Mouse (Mus musculus): ENCODE measurements around the gene Plekhg2. TPM values are rescaled to one million over a fixed set of nuclear protein-coding genes. Genes with fewer than 3 reads are reported as not detected.

Plekhg2 gene
- 42.8 and 47.8 TPM in 2 replicates for polyA plus RNA-seq (2015; fragmentation: Nextera tagmentation; extraction: Ambion mirVana)

DNA sequence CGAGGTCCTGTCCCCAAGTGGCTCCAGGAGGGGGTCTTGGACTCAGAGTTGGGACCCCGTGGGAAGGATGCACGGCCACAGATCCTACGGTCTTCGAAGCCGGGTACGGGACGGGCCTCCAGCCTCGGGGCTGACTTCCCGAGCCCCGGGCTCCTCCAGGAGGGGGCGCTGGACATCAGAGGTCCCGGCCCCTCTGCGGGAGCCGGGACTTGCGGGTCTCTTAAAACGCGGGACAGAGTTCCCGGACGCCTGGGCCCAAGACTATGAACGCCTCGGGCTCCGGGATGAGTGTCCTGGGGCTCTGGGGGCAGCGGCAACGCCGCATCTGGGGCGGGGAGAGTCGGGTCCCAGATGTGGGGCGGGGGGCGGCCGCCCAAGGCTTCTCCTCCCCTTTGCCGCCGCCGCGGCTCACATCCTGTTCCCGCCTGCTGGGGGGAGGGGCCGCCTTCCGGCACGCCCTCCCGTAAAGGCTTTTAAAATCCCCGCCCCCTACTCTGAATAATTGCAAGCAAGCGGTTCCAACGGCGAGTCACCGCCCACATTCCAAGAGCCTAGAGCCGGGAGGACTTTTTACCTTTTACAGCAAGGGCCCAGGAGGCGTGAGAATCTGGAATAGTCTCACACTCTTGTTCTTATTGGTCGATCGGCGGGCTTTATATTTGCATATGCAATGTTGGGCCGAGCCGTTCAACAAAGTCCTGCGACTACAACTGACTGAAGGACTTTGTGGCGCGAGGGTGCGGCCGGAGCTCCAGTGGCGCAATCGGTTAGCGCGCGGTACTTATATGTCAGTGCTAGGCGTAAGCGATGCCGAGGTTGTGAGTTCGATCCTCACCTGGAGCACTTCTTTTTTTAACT lies at the start of gene Plekhg2:
Gene Plekhg2 (minus strand): TSS at position 349 of the 858 bp plus-strand sequence.
- H3K4me3 ChIP-seq, result peak within 1 kb of the TSS; percentile 80
- no peaks in the 10 kb centered on the region for H3K27me3 ChIP-seq
- H3K4me2 ChIP-seq (replicated peaks), result peak within 1 kb of the TSS; percentile 79
- H3K9ac ChIP-seq (replicated peaks), result peak within 1 kb of the TSS; percentile 74
- ATAC-seq (replicated peaks), result peak; percentile 85
- H3K4me1 ChIP-seq, result peaks cover 53% of the 10 kb centered on the region
- peak within 1 kb of the TSS; percentile 90 for H3K27ac ChIP-seq (replicated peaks)
- under 1% methylated on average over 62 of the region's 66 CpGs for WGBS
- no peaks in the 10 kb centered on the region for H3K9me3 ChIP-seq
- H3K36me3 ChIP-seq, result peaks cover 18% of the 10 kb centered on the region; the same call in 1 of the 2 replicates

DNA sequence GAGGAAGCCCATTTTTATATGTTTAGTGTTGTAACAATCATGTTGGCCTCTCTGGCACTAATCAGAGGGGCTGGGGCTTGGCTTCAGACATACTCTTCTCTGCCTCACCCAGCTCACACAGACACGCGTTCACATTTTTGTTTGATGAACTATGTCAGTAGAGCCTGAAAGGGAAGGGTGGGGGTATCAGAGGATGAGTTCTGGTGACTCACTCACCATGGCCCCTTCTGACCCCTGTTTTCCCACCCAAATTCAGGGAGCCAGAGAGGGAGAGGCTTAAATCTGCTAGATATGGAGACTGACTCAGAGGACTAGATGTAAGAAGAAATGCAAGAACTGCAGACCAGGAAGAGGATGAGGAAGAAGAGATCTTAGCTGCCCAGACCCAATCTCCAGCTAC lies 47.0 kb upstream of the Plekhg2 start:
- Histone ChIP-seq H3K4me2 (replicated peaks) (no peak overlapping the region), H3K27ac (replicated peaks) (no peak overlapping the region), H3K9me3 (no peaks in the 10 kb centered on the region), H3K36me3 (peaks cover 81% of the 10 kb centered on the region), H3K9ac (replicated peaks) (no peak overlapping the region), H3K4me3 (no peak overlapping the region), H3K27me3 (no peaks in the 10 kb centered on the region), H3K4me1 (no peaks in the 10 kb centered on the region)
- 93% methylated on average over 2 of the region's 2 CpGs for WGBS
- no peak for ATAC-seq (replicated peaks)

- Histone ChIP-seq H3K36me3 (peaks cover 88% of the 10 kb centered on the region), H3K4me3 (no peak overlapping the region), H3K4me2 (replicated peaks) (no peak overlapping the region), H3K9me3 (no peaks in the 10 kb centered on the region), H3K27me3 (no peaks in the 10 kb centered on the region), H3K27ac (replicated peaks) (no peak overlapping the region), H3K4me1 (no peaks in the 10 kb centered on the region), H3K9ac (replicated peaks) (no peak overlapping the region)
- ATAC-seq (replicated peaks), result no peak
- 66% methylated on average over 8 of the region's 8 CpGs for WGBS
Measured at GRCm38 (mm10) chr7:28418096-28418670, 45.8 kb upstream of the Plekhg2 start.

- no peak for ATAC-seq (replicated peaks)
- Histone ChIP-seq H3K4me1 (no peaks in the 10 kb centered on the region), H3K9ac (replicated peaks) (no peak overlapping the region)
Measured at GRCm38 (mm10) chr7:28417368-28417767, 45.0 kb upstream of the Plekhg2 start.

GRCm38 (mm10) chr7:28412826-28413225 lies 40.4 kb upstream of the Plekhg2 start:
- H3K4me3 ChIP-seq, result no peak overlapping the region
- no peaks in the 10 kb centered on the region for H3K27me3 ChIP-seq
- no peak for ATAC-seq (replicated peaks)
- 84% methylated on average over 4 of the region's 4 CpGs for WGBS
- no peaks in the 10 kb centered on the region for H3K4me1 ChIP-seq
- H3K9me3 ChIP-seq, result no peaks in the 10 kb centered on the region
- peaks cover 80% of the 10 kb centered on the region for H3K36me3 ChIP-seq
- no peak overlapping the region for H3K27ac ChIP-seq (replicated peaks)
- H3K4me2 ChIP-seq (replicated peaks), result no peak overlapping the region
- H3K9ac ChIP-seq (replicated peaks), result no peak overlapping the region

More at GRCm38 (mm10) chr7:28417368-28417767, 45.0 kb upstream of the Plekhg2 start:
- Histone ChIP-seq H3K36me3 (peaks cover 88% of the 10 kb centered on the region), H3K27me3 (no peaks in the 10 kb centered on the region), H3K4me2 (replicated peaks) (no peak overlapping the region), H3K9me3 (no peaks in the 10 kb centered on the region), H3K4me3 (no peak overlapping the region), H3K27ac (replicated peaks) (no peak overlapping the region)

DNA sequence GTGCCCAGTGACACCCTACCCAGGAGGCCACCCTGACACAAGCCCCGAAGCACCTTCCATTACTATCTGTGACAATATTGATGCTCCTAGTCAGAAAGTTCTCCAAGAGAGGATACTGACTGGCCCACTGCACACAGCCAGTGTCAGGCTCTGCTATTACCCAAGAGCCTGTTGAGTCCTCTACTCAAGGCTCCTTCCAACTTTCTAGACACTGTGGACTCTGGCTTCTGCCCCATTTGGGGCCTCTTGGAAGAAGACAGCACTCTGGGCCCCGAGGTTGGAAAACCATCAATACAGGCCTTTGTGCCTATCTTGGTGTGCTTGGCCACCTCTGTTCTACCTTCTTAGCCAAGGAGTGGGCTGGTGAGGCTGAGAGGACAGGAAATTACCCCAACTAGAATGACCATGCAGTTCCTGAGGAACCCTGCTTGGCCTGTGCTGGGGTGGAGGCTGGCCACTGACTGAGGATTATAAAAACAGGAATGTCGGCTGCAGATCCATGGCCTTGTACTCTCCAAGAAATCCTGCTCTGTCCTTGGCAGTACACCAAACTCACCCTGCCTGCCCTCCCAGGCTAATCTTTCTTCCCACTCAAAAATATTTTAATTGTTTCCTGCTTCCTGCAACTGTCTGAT lies 38.6 kb upstream of the Plekhg2 start:
- H3K36me3 ChIP-seq, result peaks cover 84% of the 10 kb centered on the region
- no peak overlapping the region for H3K9ac ChIP-seq (replicated peaks)
- no peaks in the 10 kb centered on the region for H3K4me1 ChIP-seq
- H3K4me3 ChIP-seq, result no peak overlapping the region
- no peaks in the 10 kb centered on the region for H3K9me3 ChIP-seq
- 89% methylated on average over 3 of the region's 3 CpGs for WGBS
- H3K27me3 ChIP-seq, result no peaks in the 10 kb centered on the region
- H3K27ac ChIP-seq (replicated peaks), result no peak overlapping the region
- no peak overlapping the region for H3K4me2 ChIP-seq (replicated peaks)
- ATAC-seq (replicated peaks), result no peak

DNA sequence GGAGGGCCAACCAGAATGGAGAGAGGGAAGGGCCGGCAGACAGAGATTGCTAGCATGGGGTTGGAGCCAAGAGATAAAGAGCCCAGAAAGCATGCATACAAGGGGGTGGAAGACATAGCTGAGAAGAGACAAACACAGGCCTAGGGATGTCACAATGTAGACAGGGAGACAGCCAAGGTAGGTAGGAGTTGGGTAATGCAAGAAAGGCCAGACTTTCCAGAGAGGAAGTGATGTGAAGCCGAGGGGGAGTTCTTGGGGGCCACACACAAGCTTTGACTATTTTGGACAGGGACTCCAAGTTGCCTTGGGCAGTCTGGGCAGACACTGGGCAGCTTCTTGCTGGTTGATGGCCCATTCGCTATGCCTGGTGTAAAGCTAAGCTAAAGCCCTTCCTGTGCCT lies 29.5 kb upstream of the Plekhg2 start:
- H3K36me3 ChIP-seq, result peaks cover 96% of the 10 kb centered on the region
- no peaks in the 10 kb centered on the region for H3K27me3 ChIP-seq
- no peak overlapping the region for H3K4me3 ChIP-seq
- ATAC-seq (replicated peaks), result no peak
- H3K9me3 ChIP-seq, result no peaks in the 10 kb centered on the region
- no peaks in the 10 kb centered on the region for H3K4me1 ChIP-seq
- WGBS, result 84% methylated on average over 3 of the region's 3 CpGs
- no peak overlapping the region for H3K9ac ChIP-seq (replicated peaks)
- H3K27ac ChIP-seq (replicated peaks), result no peak overlapping the region
- H3K4me2 ChIP-seq (replicated peaks), result no peak overlapping the region

DNA sequence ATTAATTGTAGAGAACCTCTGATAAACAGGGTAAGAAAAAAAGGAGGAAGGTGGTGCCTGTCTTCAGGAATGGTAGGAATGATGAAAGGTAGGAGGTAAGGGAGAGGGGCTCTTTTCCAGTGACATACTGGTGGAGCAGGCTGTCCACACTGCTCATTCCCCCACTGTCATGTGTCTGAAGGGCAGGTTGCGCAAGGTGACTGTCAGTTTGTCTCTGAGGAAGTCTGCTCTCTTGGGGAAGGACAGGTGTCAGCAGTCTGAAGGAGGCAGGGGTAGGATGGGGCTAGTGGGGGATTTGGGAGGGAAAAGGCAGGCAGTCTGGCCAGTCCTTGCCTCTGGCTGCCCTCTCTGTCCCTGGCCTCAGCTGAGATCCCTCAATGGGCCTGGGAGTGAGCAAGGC lies 28.6 kb upstream of the Plekhg2 start:
- no peaks in the 10 kb centered on the region for H3K9me3 ChIP-seq
- ATAC-seq (replicated peaks), result no peak
- no peak overlapping the region for H3K27ac ChIP-seq (replicated peaks)
- WGBS, result 100% methylated on average over 1 of the region's 1 CpGs
- no peaks in the 10 kb centered on the region for H3K4me1 ChIP-seq
- H3K9ac ChIP-seq (replicated peaks), result no peak overlapping the region
- no peak overlapping the region for H3K4me2 ChIP-seq (replicated peaks)
- no peak overlapping the region for H3K4me3 ChIP-seq
- H3K36me3 ChIP-seq, result peaks cover 96% of the 10 kb centered on the region
- H3K27me3 ChIP-seq, result no peaks in the 10 kb centered on the region

DNA sequence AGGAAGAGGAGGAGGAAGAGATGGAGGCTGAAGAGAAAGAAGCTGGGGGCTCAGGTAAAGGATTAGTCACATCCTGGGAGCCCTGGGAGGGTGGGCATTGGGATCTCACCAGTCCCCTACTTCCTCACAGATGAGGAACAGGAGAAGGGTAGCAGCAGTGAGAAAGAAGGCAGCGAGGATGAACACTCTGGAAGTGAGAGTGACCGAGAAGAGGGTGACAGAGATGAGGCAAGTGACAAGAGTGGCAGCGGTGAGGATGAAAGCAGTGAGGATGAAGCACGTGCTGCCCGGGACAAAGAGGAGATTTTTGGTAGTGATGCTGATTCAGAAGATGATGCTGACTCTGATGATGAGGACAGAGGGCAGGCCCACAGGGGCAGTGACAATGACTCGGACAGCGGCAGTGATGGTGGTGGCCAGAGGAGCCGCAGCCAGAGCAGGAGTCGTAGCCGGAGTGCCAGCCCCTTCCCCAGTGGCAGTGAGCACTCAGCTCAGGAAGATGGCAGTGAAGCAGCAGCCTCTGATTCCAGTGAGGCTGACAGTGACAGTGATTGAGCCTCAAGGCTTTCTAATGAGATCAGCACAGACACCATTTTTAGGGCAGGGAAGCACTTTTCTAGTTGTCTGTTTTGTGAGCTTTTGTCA lies 26.4 kb upstream of the Plekhg2 start:
- Histone ChIP-seq H3K4me2 (replicated peaks) (no peak overlapping the region), H3K36me3 (peaks cover 87% of the 10 kb centered on the region), H3K9me3 (no peaks in the 10 kb centered on the region), H3K27ac (replicated peaks) (no peak overlapping the region), H3K4me1 (peaks cover 2% of the 10 kb centered on the region), H3K27me3 (no peaks in the 10 kb centered on the region), H3K9ac (replicated peaks) (no peak overlapping the region), H3K4me3 (no peak overlapping the region)
- ATAC-seq (replicated peaks), result no peak
- WGBS, result 90% methylated on average over 10 of the region's 10 CpGs

GRCm38 (mm10) chr7:28398000-28398399 lies 25.6 kb upstream of the Plekhg2 start:
- H3K4me2 ChIP-seq (replicated peaks), result no peak overlapping the region
- WGBS, result 67% methylated on average over 3 of the region's 3 CpGs
- H3K27ac ChIP-seq (replicated peaks), result no peak overlapping the region
- H3K36me3 ChIP-seq, result peaks cover 79% of the 10 kb centered on the region
- H3K4me1 ChIP-seq, result peaks cover 10% of the 10 kb centered on the region
- H3K9me3 ChIP-seq, result no peaks in the 10 kb centered on the region
- no peak overlapping the region for H3K4me3 ChIP-seq
- no peak for ATAC-seq (replicated peaks)
- H3K27me3 ChIP-seq, result no peaks in the 10 kb centered on the region
- H3K9ac ChIP-seq (replicated peaks), result no peak overlapping the region

DNA sequence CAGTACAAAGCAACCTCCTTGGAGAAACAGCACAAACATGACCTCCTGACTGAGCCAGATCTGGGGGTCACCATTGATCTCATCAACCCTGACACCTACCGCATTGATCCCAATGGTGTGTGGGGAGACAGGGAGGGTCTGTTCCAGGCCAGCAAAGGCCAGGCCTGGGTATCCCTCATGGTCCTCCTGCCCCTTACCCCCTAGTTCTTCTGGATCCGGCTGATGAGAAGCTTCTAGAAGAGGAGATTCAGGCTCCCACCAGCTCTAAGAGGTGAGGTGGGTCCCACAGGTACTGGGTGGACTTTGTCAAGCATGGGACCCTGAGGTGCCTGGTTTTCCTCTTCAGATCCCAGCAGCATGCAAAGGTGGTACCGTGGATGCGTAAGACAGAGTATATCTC lies 23.0 kb upstream of the Plekhg2 start:
- ATAC-seq (replicated peaks), result no peak
- Histone ChIP-seq H3K27ac (replicated peaks) (no peak overlapping the region), H3K4me3 (no peak overlapping the region), H3K4me2 (replicated peaks) (no peak overlapping the region), H3K9me3 (no peaks in the 10 kb centered on the region), H3K4me1 (peaks cover 20% of the 10 kb centered on the region), H3K9ac (replicated peaks) (no peak overlapping the region), H3K36me3 (peaks cover 58% of the 10 kb centered on the region), H3K27me3 (no peaks in the 10 kb centered on the region)
- WGBS, result 96% methylated on average over 4 of the region's 4 CpGs

Data from forebrain, embryonic 15.5 days (tissue).